Mouse (Mus musculus) heart, embryonic 10.5 days (tissue): ENCODE measurements around the gene Igfn1. TPM values are rescaled to one million over a fixed set of nuclear protein-coding genes. Genes with fewer than 3 reads are reported as not detected.

ENCODE experiments used
- DNase-seq: peaks from one replicate; pipeline ENCODE4 v3.0.0-alpha.2; 2017; ENCODE audit warnings: low spot score
- H3K27ac ChIP-seq: fragments of 300-500 bp; sonication (generic); 2 replicates; pipeline ENCODE4 v1.5.1; 2016; ENCODE audit warnings: mild to moderate bottlenecking
- H3K27me3 ChIP-seq: fragments of 300-500 bp; sonication (generic); 2 replicates; pipeline ENCODE4 v1.6.1; 2016; ENCODE audit warnings: mild to moderate bottlenecking; ENCODE audit not compliant: poor library complexity, insufficient read depth, severe bottlenecking
- H3K36me3 ChIP-seq: fragments of 300-500 bp; sonication (generic); 2 replicates; pipeline ENCODE4 v1.6.1; 2016; ENCODE audit warnings: mild to moderate bottlenecking, moderate library complexity
- H3K4me1 ChIP-seq: fragments of 300-500 bp; sonication (generic); 2 replicates; pipeline ENCODE4 v1.6.1; 2016; ENCODE audit warnings: mild to moderate bottlenecking
- H3K4me3 ChIP-seq: fragments of 300-500 bp; sonication (generic); 2 replicates; pipeline ENCODE4 v1.5.1; 2016; ENCODE audit warnings: mild to moderate bottlenecking, moderate library complexity
- H3K9me3 ChIP-seq: fragments of 300-500 bp; sonication (generic); 2 replicates; pipeline ENCODE4 v1.6.1; 2016; ENCODE audit warnings: mild to moderate bottlenecking, moderate library complexity
- WGBS: fragments of 180-500 bp; shearing (Covaris S2); methylation state at CpG from one replicate; pipeline ENCODE4 v1.1.7; 2016; 5-methylcytosine and 5-hydroxymethylcytosine counted together
- polyA plus RNA-seq: library from polyadenylated mRNA; unstranded; fragments of >200 nt; fragmentation: Nextera tagmentation; extraction: Ambion mirVana; gene quantifications from 2 replicates; pipeline ENCODE4 v1.2.1, GENCODE M21; 2016

The Igfn1 gene
- polyA plus RNA-seq, 1 experiment from 2014 or later = not detected

DNA sequence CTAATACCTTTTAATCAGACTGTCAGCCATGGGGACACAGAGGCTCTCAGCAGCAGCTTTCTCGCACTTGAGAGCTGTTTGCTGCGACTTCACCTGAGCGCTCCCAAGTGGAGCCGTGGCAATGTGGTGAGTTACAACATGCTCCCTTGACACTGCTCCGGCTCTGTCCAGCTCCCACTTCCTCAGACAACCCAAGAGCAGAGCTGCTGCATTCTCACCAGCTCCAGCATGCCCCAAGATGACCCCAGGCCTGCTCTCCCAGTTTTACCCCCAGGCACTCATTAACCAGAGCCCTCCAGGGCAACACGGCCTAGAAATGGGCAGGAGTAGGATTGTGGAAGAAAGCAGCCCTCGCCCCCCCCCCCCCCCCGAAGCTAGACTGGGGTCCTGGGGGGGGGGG is 25.6 kb upstream of the Igfn1 start:
- WGBS = 79% methylated on average over 7 of the region's 8 CpGs
- Histone ChIP-seq H3K4me3 (no peak overlapping the region), H3K27ac (no peak overlapping the region), H3K4me1 (peaks cover 21% of the 10 kb centered on the region), H3K36me3 (peaks cover 89% of the 10 kb centered on the region), H3K9me3 (no peaks in the 10 kb centered on the region), H3K27me3 (no peaks in the 10 kb centered on the region)
- no peak for DNase-seq

DNA sequence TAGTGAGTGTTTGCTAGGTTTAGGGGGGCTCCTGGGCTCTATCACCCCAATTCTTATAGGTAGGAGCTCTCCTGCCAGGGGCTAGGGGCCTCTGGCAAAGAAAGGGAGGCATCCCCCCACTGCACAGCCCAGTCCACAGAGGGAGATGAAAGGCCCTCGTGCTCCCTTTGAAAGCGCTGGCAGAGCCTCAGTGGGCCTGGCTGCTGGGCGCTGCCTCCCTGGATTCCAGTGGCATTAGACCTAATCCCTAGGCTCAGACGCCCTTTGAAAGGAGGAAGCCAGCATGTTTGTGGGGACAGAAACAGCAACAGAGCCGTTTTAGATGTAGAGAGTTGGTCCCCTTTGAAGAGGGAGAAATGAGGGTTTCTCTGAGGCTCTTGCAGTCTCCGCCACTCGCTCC is 24.1 kb upstream of the Igfn1 start:
- no peak for DNase-seq
- no peak overlapping the region for H3K4me3 ChIP-seq
- H3K36me3 ChIP-seq = peaks cover 97% of the 10 kb centered on the region
- H3K27ac ChIP-seq = 0 out of 2 replicates have a peak overlapping the region, but pooled peaks have one; percentile 33
- H3K27me3 ChIP-seq = no peaks in the 10 kb centered on the region
- no peaks in the 10 kb centered on the region for H3K9me3 ChIP-seq
- H3K4me1 ChIP-seq = peaks cover 21% of the 10 kb centered on the region
- 54% methylated on average over 7 of the region's 7 CpGs for WGBS

DNA sequence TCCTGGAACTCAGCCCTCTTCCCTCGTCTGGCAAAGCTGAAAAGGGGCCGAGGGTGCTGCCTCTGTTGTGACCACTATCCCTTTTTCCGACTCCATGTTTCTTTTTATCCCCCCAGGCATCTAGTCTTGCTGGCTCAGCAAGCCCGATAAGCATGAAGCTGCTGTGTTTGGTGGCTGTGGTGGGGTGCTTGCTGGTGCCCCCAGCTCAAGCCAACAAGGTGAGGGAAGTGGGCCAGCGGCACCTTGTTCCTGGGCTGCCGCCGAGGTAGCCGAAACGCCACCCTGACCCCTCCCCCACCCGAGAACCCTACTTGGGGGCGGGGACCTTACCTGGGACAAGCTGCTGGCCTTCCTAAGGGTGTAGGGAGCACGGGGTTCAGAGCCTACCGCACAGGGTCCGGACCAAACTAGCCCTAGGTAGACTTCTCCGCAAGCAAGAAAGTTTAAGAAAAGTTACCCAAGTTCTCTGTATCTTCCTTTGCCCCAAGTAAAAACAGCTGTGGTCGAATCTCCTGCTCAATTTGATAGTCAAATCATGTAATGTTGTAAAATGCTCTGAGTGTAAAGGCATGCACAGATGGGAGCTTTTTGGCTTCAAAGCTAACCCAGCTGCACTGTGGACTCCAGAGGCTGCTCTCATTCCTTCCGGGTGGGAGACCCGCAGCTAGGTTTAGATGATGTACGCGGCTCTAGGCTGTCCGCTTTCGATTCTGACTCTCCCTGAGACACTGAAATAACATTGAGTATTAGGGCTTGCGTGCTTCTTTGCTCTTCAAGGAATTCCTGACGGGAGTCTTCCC is 12.4 kb upstream of the Igfn1 start:
- peaks cover 41% of the 10 kb centered on the region for H3K36me3 ChIP-seq
- no peaks in the 10 kb centered on the region for H3K9me3 ChIP-seq
- peak overlapping the region; percentile 95 for H3K27ac ChIP-seq
- no peaks in the 10 kb centered on the region for H3K27me3 ChIP-seq
- WGBS = 7% methylated on average over 24 of the region's 24 CpGs
- peaks cover 24% of the 10 kb centered on the region for H3K4me1 ChIP-seq
- H3K4me3 ChIP-seq = peak overlapping the region; percentile 78
- DNase-seq = no peak

DNA sequence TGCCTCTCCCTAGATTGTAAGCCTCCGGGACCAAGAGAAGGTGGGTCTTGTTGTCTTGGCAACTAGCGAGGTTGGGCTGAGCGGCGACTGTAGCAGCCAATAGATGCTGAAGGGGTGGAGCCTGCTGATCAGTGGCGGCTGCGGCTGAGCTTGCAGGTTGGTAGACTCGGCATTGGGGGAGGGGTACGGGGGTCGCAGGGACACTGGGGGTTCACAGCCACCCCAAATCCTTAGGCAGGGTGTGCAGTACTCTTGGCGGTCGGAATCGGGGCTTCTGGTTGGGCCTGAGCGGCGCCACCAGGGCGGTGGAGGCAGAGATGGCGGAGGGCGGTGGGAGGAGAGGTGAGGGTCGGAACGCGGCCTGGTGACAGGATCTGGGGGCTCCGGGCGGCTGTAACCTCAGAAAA is 11.8 kb upstream of the Igfn1 start:
- under 1% methylated on average over 22 of the region's 22 CpGs for WGBS
- DNase-seq = peak; percentile 97
- Histone ChIP-seq H3K4me1 (peaks cover 24% of the 10 kb centered on the region), H3K27ac (peak overlapping the region; percentile 95), H3K27me3 (no peaks in the 10 kb centered on the region), H3K4me3 (peak overlapping the region; percentile 78), H3K36me3 (peaks cover 34% of the 10 kb centered on the region), H3K9me3 (no peaks in the 10 kb centered on the region)

DNA sequence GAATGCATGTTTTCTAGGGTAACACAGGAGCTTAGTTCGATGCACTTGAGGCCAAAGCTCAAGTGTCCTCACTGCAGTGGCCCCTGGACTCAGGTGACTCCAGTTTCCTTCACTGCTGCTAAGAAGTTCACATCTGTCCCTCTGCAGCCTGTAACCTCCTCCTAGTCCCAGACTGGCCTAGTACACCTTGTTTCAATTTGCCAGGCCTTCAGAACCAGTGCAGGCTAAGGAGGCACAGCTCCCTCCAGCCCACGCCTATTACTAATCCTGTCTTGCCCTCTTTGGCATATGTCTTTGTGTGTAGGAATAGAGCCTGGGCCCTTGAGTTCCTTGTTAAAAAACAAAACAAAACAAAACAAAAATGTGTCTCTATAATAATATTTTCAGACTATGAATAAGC is 11.2 kb upstream of the Igfn1 start:
- 79% methylated on average over 2 of the region's 2 CpGs for WGBS
- Histone ChIP-seq H3K27ac (peak overlapping the region; percentile 70), H3K27me3 (no peaks in the 10 kb centered on the region), H3K4me1 (peaks cover 24% of the 10 kb centered on the region), H3K36me3 (peaks cover 28% of the 10 kb centered on the region), H3K9me3 (no peaks in the 10 kb centered on the region), H3K4me3 (peak overlapping the region; percentile 78)
- DNase-seq = no peak

DNA sequence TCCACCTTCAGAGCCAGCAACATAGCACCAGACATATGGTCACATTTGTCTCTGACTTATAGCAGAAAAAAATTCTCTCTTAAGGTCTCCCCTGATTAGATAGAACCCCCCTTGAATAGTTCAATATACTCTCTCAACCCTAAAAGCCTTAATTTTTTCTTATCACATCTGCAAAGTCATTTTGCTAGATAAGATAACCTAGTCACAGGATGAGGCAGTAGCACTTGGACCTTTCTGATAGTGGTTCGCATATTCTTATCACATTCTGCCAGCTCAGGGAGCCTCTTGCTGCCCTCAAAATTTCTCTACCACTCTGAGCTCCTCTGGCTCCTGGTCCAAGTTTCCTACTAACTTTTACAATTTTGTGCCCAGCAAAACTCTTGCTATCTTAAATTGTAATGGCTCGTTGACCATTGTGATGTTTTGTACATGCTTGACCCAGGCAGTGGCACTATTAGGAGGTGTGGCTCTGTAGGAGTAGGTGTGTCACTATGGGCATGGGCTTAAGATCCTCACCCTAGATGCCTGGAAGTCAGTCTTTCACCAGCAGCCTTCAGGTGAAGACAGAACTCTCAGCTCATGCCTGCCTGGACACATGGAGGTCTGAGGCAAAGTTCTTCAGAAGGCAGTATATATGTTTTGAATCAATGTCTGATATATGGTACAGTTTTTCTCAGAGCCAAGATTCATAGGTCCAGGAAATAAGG is 8.8 kb upstream of the Igfn1 start:
- Histone ChIP-seq H3K4me3 (no peak overlapping the region), H3K4me1 (peaks cover 31% of the 10 kb centered on the region), H3K27ac (no peak overlapping the region; the same call in 1 of the 2 replicates), H3K36me3 (peaks cover 6% of the 10 kb centered on the region; the same call in 1 of the 2 replicates), H3K9me3 (no peaks in the 10 kb centered on the region), H3K27me3 (no peaks in the 10 kb centered on the region)
- 35% methylated on average over 2 of the region's 2 CpGs for WGBS
- no peak for DNase-seq

DNA sequence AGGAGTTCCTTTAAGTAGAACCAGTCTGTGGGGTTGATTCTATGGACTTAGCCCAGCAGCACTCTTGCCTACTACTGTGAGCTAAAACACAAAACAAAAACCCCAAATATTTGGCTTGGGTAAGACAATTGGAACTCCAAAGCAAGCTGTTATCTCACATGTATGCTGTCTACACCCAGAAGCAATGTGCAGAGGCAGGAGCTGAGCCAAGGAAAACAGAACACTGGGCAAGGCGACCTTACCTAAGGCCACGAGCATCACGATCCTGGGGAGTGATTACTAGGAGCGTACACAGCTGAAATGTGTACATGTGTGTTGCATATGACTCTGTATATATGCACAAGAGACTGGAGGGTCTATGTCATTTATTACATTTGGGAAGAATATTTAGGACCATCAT is 7.4 kb upstream of the Igfn1 start:
- Histone ChIP-seq H3K4me3 (no peak overlapping the region), H3K27ac (no peak overlapping the region), H3K27me3 (no peaks in the 10 kb centered on the region), H3K4me1 (peaks cover 24% of the 10 kb centered on the region), H3K36me3 (no peaks in the 10 kb centered on the region), H3K9me3 (no peaks in the 10 kb centered on the region)
- no peak for DNase-seq
- WGBS = 51% methylated on average over 4 of the region's 4 CpGs

DNA sequence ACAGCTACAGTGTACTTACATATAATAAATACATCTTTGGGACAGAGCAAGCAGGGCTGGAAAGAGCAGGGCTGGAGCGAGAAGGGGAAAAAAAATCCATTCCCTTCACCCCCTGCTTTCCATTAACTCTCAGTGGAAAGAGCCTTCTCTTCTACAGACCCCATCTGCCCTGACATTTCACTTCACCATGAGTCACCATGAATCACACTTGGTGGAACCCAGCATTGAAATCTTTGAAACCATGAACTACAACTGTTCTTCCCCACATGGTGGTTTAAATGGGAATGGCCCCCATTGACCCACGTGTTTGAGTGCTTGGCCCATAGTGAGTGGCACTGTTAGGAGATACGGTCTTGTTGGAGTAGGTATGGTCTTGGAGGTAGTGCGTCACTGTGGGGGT is 4.1 kb upstream of the Igfn1 start:
- H3K4me3 ChIP-seq = no peak overlapping the region
- no peak overlapping the region for H3K27ac ChIP-seq
- no peak for DNase-seq
- WGBS = 92% methylated on average over 4 of the region's 4 CpGs
- H3K27me3 ChIP-seq = peaks cover 13% of the 10 kb centered on the region
- H3K4me1 ChIP-seq = peaks cover 25% of the 10 kb centered on the region
- H3K9me3 ChIP-seq = no peaks in the 10 kb centered on the region
- no peaks in the 10 kb centered on the region for H3K36me3 ChIP-seq

DNA sequence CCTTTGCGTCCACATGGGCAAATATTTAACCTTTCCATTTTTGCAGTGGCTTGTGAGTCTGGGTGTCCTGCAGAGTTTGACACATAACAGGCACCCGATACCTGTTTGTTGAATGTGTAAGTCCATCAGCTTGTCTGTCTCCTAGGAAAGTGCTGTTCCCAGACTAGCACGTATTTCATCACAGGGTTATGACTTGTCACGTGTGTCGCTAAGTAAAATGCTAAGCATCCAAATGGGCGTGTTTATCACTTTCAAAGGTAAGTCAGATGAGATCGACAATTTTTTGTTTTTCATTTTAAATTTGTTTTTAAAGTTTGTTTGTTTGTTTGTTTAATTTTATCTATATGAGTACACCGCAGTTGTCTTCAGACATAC is 2.0 kb upstream of the Igfn1 start:
- Histone ChIP-seq H3K27me3 (peaks cover 13% of the 10 kb centered on the region), H3K36me3 (no peaks in the 10 kb centered on the region), H3K9me3 (no peaks in the 10 kb centered on the region), H3K27ac (no peak overlapping the region), H3K4me1 (peaks cover 16% of the 10 kb centered on the region), H3K4me3 (peak overlapping the region; percentile 61)
- no peak for DNase-seq
- WGBS = 24% methylated on average over 8 of the region's 8 CpGs

DNA sequence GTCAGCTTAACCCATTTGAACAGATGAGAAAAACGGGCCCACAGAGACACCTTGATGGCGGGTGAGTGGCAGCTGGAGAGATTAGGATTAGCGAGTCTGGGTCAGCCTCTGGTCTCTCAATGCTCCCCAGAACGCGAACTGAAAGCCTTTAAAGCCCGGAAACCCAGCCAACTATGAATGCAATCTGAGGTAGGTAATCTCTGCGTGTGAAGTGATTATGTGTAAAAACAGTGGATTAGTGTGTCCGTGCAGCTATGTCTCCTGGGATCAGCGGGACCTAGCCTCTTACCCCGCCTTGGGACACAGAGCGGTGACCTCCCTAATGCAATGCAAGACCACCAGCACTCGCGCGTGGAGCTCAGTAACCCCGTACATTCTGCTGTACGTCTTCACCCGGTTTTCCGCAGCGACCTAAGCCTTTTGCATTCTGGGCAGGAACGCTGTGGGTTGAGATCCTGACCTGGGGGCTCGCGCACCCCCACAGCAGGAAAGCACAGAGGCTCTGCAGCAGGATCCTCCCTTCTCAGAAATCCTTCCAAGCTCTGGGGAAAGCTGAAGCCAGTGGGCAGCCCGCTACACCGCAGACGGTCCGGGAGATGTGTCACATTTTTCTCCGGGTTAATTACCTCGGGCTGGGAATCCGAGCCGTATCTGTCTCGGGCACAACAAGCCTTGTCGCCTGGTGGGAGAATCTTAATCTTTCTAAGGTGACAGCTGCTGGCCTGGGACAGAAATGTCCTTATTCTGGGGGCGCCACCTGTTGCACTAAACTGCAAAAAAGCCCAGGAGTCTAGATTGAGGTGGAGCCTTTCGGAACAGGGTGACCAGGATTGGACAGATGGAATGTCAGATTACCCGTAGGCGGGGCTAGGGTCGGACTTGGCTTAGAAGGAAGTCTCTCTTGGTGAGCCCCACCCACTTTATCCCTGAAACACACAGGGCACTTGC is 1.3 kb upstream of the Igfn1 start, which contains the start of gene Tmem9:
Gene Tmem9 (plus strand): TSS at position 940 of the 948 bp plus-strand sequence.
- DNase-seq = peak; percentile 95
- H3K4me1 ChIP-seq = peaks cover 16% of the 10 kb centered on the region
- peaks cover 13% of the 10 kb centered on the region for H3K27me3 ChIP-seq
- H3K4me3 ChIP-seq = peak within 1 kb of the TSS; percentile 61
- H3K36me3 ChIP-seq = no peaks in the 10 kb centered on the region
- 3% methylated on average over 37 of the region's 37 CpGs for WGBS
- peak within 1 kb of the TSS; percentile 59; the same call in 1 of the 2 replicates for H3K27ac ChIP-seq
- no peaks in the 10 kb centered on the region for H3K9me3 ChIP-seq

DNA sequence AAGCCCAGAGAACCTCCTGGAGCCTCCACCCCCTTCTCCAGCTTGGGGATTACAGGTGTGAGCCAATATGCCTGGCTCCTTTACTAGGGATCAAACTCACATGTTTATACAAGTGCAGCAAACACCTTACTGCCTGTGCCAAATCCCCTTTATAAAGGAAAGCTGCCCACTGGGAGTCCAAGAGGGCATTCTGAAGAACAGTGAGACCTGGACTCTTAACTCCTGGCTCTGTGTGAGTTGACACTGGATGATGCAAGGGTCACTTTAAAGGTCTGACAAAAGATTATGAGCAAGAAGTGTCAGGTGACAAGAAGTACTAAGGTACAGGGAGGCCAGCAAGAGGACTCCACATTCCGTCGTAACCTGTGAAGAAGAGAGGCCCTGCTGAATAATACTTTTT is 4.7 kb downstream of the Igfn1 start:
- Histone ChIP-seq H3K4me1 (peaks cover 12% of the 10 kb centered on the region), H3K9me3 (no peaks in the 10 kb centered on the region), H3K27me3 (peaks cover 3% of the 10 kb centered on the region), H3K4me3 (no peak overlapping the region), H3K36me3 (no peaks in the 10 kb centered on the region), H3K27ac (no peak overlapping the region)
- DNase-seq = no peak
- 84% methylated on average over 2 of the region's 2 CpGs for WGBS

DNA sequence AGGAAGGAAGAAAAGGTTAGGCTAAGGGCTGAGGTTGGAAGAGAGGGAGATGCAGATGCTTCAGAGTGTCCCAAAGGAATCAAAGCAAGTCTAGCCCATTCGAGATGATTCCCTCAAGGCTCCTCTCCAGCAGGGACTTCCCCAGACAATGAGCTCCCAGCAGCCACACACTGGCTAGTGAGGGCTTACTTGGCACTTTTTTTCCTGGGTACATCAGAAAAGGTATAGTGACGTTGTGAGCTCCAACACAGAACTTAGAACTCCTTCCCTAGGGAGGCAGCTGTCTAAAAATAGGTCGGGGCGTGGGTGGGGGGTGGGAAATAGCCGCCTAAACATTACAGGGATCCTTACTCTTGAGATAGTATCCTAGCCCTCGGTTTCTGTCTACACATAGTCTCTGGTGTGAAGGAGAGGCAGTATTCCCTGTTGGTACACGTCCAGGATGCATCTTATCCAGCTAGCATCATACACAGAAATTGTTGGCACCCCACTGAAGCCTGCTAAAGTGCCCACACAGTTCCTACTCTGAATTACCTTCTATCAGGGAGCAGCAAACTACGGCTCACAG is 6.3 kb downstream of the Igfn1 start:
- H3K4me3 ChIP-seq = no peak overlapping the region
- WGBS = 40% methylated on average over 8 of the region's 8 CpGs
- no peak overlapping the region for H3K27ac ChIP-seq
- H3K27me3 ChIP-seq = no peaks in the 10 kb centered on the region
- peaks cover 12% of the 10 kb centered on the region for H3K4me1 ChIP-seq
- no peak for DNase-seq
- no peaks in the 10 kb centered on the region for H3K9me3 ChIP-seq
- H3K36me3 ChIP-seq = no peaks in the 10 kb centered on the region
